Mouse (Mus musculus): ENCODE measurements around the gene Naa50.

Gene Naa50

DNA sequence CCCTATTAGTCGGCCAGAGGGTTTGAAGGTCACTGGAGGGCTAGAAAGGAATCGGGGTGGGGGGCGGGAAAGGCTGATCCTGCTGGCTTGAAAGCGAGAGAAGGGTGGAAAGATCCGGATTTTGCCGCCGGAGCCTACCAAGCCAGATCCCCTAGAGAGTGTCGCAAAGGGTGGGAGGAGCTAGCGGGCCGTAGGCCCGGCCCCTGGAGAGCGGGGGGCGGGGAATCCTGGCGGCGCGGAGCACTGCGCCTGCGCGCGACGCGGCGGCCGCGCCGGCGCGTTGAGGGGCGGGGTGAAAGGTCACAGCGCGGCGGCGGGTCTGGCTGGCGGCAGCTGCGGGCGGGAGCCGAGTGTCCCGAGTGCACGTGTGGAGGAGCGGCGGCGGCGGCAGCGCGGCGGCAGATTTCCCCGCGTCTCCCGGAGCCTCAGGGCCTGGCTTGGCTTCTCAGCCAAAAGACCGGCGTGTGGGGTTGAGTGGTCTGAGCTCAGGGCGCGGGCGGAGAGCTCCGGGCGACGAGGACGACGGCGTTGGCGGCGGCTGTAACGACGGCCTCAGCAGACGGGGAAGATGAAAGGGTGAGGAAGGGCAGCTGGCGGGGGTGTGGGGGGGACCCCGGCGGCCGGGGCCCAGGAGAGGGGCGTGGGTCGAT is at the start of gene Naa50, which contains the start of gene Atp6v1a:
Gene Naa50, plus strand, starts transcription at position 295 of the 650 bp plus-strand sequence.
Gene Atp6v1a, minus strand, starts transcription at position 170 of the 650 bp plus-strand sequence.
- under 1% methylated on average over 71 of the region's 71 CpGs for WGBS

DNA sequence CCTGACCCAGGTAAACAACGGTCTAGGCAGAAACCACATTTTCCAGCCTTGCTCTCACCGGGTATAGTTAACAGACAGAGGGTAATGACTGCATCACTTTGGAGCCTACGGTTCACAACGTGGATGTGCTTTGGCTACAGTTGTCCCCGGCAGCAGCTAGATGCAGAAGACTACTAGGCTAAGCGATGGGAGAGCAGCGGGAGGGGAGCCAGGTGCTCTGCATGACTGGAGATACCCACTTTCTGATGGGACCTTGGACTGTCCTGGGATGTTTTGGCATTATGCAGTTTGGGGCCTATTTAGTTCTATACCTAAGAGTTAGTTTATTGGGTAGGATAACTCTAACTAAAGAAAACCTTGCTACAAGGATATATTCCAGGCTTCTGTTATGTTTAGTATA is 40.3 kb upstream of the Naa50 start:
- 94% methylated on average over 7 of the region's 7 CpGs for WGBS

DNA sequence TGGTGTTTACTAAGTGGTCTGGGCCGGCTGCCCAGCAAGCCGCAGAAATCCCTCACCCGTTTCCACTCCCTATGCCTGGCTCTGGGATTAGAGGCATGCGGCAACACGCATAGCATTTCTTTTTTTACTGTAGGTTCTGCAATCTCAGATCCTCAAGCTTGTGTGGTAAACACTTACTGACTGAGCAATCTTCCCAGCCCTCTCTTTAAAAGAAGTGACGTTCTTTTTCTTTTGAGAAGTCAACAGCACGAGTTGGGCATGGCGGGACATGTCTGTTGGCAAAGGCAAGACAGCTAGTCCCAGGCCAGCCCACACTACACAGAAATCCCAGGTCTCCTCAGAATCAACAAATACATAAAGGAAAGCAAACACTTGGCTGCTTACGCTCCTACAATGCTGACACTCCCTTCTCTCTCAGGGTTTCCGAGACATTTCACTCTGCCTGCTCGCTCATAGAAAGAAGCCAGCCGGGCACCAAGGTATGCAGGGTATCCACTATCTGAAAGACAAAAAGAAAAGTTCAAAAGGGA is 38.4 kb upstream of the Naa50 start:
- WGBS = 67% methylated on average over 12 of the region's 12 CpGs

DNA sequence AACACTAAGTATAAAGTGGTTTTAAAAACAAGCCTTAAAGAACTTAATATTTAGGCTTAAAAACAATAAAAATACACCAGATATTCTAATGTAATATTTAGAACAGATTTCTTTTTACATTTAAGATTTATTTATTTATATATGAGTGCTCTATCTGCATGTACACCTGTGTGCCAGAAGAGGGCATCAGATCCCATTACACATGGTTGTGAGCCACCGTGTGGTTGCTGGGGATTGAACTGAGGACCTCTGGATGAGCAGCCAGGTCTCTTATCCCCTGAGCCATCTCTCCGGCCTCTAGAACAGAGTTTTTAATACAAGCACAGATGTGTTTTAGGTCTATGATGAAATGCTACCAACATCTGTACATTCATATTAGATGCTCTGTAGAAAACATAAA is 36.7 kb upstream of the Naa50 start:
- 91% methylated on average over 2 of the region's 2 CpGs for WGBS

DNA sequence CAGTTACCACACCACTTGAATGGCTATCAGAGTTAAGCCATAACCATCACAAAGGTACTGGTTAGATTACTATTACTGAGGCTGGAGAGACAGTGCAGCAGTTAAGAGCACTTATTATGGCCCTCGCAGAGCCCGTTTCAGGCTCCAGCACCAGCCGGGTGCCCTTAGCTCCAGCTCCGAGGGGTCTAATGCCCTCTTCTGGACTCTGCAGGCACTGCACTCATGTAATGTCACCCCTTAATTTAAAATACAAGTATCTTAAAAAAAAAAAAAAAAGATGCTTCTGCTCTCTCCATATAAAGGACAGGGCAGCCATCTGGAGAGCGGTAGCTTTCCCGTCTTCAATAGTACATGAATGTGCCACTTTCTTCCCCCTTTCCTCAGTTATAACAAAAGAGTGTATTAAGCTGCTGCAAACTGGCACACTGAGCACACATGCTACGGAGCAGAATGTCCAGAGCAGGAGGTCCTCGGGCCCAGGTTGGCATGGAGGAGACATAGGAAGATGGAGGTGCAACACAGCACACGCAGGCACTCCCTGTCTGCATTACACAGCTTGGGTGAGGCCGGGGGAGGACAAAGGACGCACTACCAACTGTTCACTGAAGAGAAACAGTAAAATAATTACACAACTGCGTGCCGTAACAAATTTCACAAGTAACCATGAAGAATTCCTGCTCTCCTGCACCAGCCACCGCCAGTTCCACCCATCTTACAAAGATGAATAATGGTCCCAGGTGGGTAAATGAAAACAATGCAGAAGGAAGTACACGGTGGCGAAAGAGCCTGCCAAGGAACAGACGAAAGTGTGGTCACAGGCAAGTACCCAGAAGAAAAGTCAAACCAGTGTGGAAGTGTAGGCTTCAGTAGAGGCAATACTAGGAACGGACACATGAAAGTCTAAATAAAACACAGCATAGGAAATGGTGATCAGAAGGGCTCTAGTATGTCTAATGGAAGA is 35.5 kb upstream of the Naa50 start:
- WGBS = 83% methylated on average over 18 of the region's 18 CpGs

DNA sequence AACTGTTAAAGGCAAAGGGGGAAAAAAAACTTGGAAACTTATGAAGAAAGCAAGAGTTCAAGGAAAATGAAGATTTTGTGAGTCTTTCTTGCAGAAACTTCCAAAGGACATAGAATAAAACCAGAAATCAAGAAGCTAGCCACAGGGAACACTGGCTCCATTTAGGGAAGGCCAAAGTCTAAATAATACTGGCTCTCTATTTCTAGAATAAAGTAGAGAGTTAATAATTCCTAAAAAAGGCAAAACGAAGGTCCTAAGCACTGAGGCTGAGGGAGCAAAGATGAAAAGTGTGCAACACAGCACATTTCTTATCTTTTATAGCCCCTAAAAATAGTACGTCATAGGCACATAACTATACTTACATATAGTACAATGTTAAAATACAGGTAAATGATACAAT is 34.4 kb upstream of the Naa50 start:
- WGBS = 83% methylated on average over 2 of the region's 2 CpGs

DNA sequence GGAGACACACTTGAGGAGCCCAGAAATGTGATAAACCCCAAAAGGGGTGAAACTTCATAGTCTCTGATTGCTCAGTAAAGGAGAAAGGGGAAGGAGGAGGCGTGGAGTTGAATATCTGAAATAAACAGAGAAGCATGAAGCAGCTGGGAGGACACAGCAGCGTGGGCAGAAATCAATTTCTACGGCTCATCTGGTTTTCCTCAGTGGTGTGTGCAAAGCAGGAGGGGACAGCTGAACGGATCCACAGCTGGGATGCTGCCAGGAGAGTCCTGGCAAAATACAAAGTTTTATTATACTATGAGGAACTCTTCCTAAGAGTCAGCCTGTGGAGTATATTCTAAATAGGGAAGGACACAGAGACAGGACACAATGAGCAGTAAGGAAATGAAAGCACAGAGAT is 30.6 kb upstream of the Naa50 start:
- WGBS = 42% methylated on average over 4 of the region's 4 CpGs

DNA sequence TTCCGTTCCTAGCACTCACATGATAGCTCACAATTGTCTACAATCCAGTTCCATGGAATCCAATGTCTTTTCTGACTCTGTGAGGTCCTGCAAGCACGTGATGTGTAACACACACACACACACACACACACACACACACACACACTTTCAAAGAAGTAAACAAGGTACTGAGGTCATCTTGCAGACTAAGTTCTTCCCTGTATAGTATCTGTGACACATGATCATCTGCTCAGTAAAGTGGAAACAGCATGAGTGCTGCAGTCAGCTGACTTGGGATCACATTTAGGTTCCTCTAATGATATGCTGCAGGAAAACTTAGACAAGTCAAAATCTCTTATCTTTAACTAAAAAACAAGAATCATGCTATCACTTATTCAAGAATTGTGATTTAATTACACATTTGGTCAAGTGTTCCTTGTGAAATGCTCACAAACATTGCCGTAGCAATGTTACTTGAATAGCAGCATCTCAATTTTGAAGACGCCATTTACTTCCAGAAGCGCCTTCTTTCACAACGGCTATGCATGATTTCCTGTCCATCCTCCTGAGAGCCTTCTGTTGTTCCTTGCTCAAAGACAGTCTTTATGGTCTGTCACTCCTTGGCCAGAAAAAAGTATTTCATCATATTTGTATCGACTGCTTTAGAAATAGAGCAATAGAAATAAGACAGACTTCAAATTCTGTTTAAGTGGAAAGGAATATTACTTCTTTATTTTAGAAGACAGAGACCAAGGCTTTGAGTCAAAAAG is 19.7 kb upstream of the Naa50 start:
- WGBS = 63% methylated on average over 7 of the region's 7 CpGs

DNA sequence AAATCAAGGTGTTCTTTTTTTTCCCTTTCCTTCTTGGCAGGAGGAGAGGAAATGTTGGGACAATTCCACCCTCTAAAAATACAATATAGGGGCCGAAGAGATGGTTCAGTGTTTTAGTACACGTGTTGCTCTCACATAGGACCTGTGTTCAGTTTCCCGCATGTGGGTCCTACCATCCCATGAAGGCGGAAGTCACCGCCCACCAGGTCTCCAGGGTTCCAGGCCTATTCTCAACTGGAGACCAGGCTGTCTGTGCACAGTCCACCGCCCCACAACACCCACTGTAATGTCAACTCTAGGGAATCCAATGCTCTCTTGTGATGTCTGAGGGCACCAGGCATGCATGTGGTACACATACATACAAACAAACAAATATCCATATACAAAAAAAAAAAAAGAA is 17.5 kb upstream of the Naa50 start:
- WGBS = 62% methylated on average over 6 of the region's 6 CpGs

DNA sequence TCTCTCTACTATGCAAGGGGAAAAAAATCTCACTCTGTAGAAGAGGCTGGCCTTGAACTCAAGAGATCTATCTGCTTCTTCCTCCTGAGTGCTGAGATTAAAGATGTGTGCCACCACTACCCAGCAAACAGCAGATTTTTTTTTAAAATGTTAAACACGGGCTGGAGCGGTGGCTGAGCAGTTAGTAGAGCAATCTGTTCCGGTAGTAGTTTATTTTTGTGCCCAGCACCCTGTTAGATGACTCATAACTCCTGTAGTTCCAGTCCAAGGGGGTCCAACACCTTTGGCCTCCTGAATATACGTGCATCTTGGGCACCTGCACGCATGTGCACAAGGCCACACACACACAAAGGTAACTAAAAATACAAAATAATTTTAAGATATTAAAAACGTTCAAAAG is 17.1 kb upstream of the Naa50 start:
- 43% methylated on average over 6 of the region's 6 CpGs for WGBS

DNA sequence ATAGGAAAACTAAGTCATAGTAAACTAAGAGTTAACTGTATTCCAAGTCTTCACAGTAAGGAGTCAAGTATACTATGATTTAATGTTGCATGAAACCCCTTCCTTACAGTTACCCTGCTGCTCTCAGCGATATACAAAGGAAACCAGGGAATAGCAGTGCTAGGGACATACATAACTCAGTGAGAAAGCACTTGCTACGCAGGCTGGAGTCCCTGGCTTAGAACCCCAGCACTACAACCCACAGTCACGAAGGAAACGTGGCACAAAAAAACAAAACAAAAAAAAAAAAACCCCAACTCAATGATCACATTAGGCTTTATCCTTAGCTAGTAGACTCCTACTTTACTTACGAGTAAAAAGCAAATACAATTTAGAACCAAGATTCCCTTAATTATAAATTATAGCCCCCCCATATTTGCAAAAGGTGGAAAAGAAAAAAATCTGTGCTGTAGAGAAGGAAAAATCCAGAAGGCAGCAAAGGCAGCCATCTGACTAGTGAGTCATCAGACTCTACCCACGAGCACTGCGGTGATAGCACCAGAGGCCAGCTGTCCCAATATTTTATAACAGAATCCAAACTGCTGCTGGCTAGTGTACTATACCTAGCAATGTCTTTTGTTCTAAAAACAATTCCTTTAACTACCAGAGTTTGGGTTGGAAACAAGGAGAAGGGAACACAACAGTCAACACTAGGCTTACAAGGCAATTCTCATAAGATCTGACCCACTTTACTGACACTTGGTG is 16.5 kb upstream of the Naa50 start:
- WGBS = 31% methylated on average over 7 of the region's 7 CpGs

DNA sequence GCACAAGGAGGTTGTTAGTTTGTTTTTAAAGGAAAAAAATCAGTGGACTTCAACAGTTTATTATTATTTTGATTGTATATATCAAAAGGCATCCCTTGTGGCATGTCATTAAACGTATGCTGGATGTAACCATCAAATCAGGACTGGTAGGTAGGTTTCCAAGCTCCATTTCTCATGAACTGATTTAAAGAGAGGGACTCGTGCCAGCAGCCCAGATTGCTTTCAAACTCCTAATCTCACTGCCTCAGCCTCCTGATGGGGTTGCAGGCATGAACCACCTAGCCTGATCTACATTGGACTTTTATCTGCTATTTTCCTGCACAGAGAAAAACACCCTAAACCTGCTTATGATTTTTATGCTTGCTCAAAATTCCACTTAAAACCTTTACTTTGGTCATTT is 15.8 kb upstream of the Naa50 start:
- WGBS = 37% methylated on average over 2 of the region's 2 CpGs

DNA sequence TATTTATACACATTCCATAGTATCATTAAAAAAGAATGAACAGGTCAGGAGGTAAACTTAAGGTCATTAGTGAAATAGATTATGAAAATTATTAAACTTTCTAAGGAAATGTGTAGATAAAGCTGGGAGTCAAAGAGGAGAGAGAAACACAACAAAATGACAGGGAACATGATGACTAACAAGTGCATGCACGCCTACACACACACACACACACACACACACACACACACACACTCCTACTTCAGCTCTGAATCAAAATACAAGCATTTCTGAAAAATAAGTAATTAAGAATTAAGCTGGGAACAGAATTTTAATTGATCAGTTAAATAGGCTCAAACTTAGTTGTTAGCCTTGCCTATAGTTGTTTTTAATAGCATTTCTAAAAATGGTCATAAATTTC is 14.9 kb upstream of the Naa50 start:
- WGBS = 58% methylated on average over 1 of the region's 1 CpGs

DNA sequence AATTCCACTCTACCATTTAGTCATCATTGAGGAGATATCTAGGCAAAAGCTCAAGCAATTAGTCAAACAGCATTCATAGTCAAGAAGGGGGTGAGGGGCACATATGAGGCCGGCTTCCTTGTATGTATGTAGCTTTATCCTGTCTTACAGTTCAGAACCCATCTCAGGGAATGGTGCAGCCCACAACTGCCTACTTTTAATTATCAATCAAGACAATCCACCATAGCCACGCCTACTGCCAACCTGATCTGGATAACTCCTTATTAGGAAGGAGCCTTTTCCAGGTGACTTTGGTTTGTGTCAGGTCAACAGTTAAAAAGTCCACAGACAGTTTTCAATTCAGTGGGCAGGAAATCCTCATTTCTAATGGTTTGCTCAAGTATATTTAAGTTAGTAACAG is 14.2 kb upstream of the Naa50 start:
- 90% methylated on average over 2 of the region's 2 CpGs for WGBS

DNA sequence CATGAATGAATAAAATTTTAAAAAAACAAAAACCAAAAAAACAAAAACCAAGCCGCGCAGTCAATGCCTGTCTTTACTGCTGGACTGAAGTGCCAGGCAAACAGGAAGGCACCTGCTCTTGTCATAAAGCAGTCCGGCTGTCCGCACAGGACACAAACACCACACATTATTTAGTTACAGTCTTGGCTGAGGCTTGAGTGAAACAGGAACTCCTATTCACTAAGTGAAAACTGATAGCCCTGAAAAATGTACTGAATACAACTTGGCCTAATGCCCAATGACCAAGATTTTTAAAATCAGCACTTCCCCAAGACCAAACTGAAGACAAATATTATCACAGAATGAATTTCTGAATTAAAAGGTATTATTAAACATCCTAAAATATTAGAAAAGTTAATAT is 13.2 kb upstream of the Naa50 start:
- 73% methylated on average over 4 of the region's 4 CpGs for WGBS

DNA sequence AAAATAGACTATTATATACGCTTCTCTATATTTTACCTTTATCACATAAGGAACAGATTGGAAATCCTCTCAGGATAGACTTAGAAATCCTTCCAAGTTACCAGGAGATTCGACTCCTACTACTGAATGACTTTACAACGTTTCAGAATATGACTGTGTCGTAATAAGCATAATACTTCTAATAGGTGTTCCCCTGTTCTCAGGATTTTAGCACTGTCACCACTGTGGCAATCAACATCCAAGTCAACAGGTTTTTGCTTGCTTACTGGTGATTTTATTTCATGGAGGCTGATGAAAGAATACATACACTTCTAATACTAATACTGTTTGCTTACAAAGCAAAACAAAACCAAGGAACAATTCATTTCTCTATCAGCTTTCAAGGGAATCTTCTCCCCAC is 7.3 kb upstream of the Naa50 start:
- 46% methylated on average over 4 of the region's 4 CpGs for WGBS

DNA sequence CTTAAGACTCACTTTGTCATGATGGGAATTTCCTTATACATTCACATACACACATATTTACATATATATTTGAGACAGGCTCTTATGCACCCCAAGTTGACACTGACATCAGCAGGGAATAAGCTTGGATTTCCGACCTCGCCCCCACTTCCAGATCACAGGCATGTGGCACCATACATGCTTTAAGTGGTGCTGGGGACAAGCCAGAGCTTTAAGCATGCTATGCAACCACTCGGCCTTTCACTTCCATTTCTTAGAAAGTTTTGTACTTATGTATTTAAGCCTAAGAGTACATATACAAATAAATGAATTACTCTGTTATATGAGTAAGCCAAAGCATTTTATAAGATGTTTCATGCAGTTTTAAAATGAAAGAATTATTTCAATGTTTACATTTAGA is 6.4 kb upstream of the Naa50 start:
- WGBS = 86% methylated on average over 3 of the region's 3 CpGs

DNA sequence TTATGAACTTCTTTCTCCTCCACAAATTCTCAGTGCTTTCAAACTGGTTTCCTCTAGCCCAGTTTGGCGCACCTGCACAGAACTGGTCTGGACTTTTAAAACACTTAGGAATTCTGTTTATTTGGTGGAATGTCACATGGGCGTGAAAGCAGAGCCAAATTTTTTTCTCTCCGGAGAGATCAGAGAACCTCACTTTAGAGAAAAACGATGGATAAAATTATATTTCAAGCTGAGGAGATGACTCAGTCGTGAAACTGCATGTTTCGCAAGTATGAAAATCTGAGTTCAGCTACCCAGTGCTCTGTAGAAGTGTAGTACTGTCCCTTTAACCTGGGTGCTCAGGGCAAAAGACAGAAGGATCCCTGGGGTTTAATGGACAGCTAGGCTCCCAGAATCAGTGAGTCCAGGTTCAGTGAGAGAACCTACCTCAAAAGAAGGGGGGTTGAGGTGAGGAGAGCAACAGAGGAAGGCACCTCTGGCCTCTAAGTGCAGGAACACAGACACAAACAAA is 3.1 kb upstream of the Naa50 start:
- 36% methylated on average over 6 of the region's 6 CpGs for WGBS

DNA sequence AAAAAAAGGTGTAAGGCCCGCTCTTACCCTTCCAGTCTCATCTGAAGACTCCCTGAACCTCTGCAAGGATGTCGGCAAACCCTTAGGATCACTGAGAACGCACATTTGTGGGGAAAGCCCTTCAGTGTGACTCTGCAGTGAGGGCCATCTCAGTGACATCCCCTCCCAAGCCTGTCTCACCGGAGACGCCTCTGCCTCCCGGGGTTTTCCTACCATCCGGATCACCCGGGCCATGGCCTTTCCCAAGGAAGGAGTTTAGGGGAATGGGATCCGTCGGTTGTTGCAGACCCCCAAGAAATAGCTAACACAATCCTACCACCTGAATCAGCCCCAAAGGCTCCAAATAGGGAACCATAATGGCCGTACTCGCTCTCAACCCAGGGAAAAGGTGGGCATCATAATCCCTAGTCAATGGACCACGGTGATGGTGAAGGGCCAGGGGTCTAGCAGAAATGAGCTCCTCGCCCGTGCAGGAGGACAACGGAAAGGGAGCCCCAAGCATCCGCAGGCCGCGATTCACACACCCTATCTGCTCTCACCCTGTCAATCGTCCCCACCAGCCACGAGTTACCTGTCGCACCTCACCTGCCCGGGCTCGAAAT is 1.2 kb upstream of the Naa50 start:
- WGBS = 0% methylated on average over 24 of the region's 24 CpGs

DNA sequence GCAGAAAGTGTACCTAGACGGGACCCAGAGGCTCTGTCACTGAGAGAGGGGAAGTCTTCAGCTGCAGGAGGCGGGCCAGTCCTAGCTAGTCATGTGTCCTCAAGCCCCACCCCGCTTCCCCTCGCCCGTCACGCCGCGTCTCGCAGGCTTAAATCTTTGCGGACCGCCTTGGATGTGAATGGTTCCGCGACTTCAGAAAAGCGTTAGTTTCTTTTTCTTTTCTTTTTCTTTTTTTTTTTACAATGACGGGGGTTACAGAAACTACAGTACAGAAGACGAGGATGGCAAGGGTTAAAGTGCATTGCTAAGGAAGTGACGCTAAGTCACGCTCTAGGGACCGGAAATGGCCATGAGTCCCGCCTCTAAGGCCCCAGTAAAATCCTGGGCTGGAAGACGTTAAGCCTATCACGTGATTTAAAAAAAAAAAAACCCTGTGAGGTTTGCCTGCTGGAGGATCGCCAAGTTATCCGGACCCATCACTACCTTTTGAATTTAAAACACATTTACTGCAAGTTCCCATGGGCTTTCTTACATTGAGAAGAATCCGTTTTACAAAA is 573 bp upstream of the Naa50 start:
- WGBS = under 1% methylated on average over 25 of the region's 25 CpGs
